Mouse (Mus musculus) c-Kit-positive CD71-positive TER-119-negative erythroid progenitor cells, embryonic 14.5 days (primary cell): ENCODE measurements around the gene Abca1.
A peak's percentile ranks its signal among the peaks of the same experiment; 100 is the strongest.

Source experiments
- DNase-seq: peaks from one replicate; pipeline ENCODE4 v3.0.0-alpha.2; 2013; ENCODE audit warnings: low read depth

Gene Abca1

GRCm38 (mm10) chr4:53159767-53160166, at the start of gene Abca1:
Abca1 (minus strand) TSS chr4:53159895.
- peak; percentile 58 for DNase-seq

GRCm38 (mm10) chr4:53204482-53204881, 44.8 kb upstream of the Abca1 start:
- no peak for DNase-seq

- no peak for DNase-seq
Measured at GRCm38 (mm10) chr4:53203595-53204400, 44.1 kb upstream of the Abca1 start.

GRCm38 (mm10) chr4:53200276-53200675, 40.6 kb upstream of the Abca1 start:
- DNase-seq: no peak

- DNase-seq: no peak
Measured at GRCm38 (mm10) chr4:53197842-53198241, 38.1 kb upstream of the Abca1 start.

- DNase-seq: peak; percentile 63
Measured at GRCm38 (mm10) chr4:53196058-53196771, 36.5 kb upstream of the Abca1 start.

- no peak for DNase-seq
Measured at GRCm38 (mm10) chr4:53187071-53187470, 27.4 kb upstream of the Abca1 start.

GRCm38 (mm10) chr4:53186573-53186972, 26.9 kb upstream of the Abca1 start:
- DNase-seq: no peak

- no peak for DNase-seq
Measured at GRCm38 (mm10) chr4:53186141-53186540, 26.4 kb upstream of the Abca1 start.

GRCm38 (mm10) chr4:53181479-53181878, 21.8 kb upstream of the Abca1 start:
- no peak for DNase-seq

GRCm38 (mm10) chr4:53179308-53179820, 19.7 kb upstream of the Abca1 start:
- no peak for DNase-seq

GRCm38 (mm10) chr4:53178489-53178888, 18.8 kb upstream of the Abca1 start:
- no peak for DNase-seq

- no peak for DNase-seq
Measured at GRCm38 (mm10) chr4:53177696-53178095, 18.0 kb upstream of the Abca1 start.

- no peak for DNase-seq
Measured at GRCm38 (mm10) chr4:53174906-53175305, 15.2 kb upstream of the Abca1 start.

- no peak for DNase-seq
Measured at GRCm38 (mm10) chr4:53170403-53170802, 10.7 kb upstream of the Abca1 start.

- DNase-seq: no peak
Measured at GRCm38 (mm10) chr4:53165231-53165630, 5.5 kb upstream of the Abca1 start.

GRCm38 (mm10) chr4:53159176-53159575, 519 bp downstream of the Abca1 start:
- DNase-seq: no peak

- peak; percentile 42 for DNase-seq
Measured at GRCm38 (mm10) chr4:53158634-53159033, 1.1 kb downstream of the Abca1 start.

GRCm38 (mm10) chr4:53155471-53155870, 4.2 kb downstream of the Abca1 start:
- DNase-seq: no peak

- DNase-seq: no peak
Measured at GRCm38 (mm10) chr4:53153711-53154110, 6.0 kb downstream of the Abca1 start.

GRCm38 (mm10) chr4:53153061-53153460, 6.6 kb downstream of the Abca1 start:
- DNase-seq: no peak

GRCm38 (mm10) chr4:53152655-53153054, 7.0 kb downstream of the Abca1 start:
- no peak for DNase-seq

GRCm38 (mm10) chr4:53150516-53150915, 9.2 kb downstream of the Abca1 start:
- no peak for DNase-seq
